Mouse (Mus musculus): ENCODE data around the gene Gm11627. TPM values are rescaled to one million over a fixed set of nuclear protein-coding genes. Genes with fewer than 3 reads are reported as not detected.
"Not testable (repeated sequence)": the region's sequence is repeated elsewhere in the genome, so short reads cannot be mapped to it uniquely, and the experiment has no call there.

The Gm11627 gene
- polyA plus RNA-seq, 1 experiment from 2014 or later = 9.1 TPM

DNA sequence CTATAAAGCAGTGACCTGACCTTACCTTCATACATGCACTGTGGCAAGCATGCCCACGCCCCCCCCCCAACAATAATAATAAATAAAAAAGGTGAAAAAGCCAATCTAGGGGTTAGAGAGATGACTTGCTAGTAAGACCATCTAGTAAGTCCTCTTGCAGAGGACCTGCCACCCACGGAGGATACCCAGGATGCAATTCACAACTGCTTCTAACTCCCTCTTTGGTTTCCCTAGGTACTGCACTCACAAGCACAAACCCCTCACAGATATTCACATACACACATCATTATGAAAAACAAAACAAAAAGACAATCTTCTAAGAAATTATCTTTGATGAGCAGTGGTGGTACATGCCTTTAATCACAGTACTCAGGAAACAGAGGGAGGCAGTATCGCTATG is 27.2 kb downstream of the Gm11627 start:
- Histone ChIP-seq H3K27ac (no peak overlapping the region), H3K36me3 (peaks cover 5% of the 10 kb centered on the region; the same call in 1 of the 2 replicates), H3K9me3 (no peaks in the 10 kb centered on the region), H3K4me2 (replicated peaks) (no peak overlapping the region), H3K4me1 (peaks cover 19% of the 10 kb centered on the region), H3K27me3 (no peaks in the 10 kb centered on the region), H3K4me3 (no peak overlapping the region), H3K9ac (no peak overlapping the region)
- 89% methylated on average over 3 of the region's 3 CpGs for WGBS
- no peak for ATAC-seq (ENCODE audit: low FRiP score, low read depth)

DNA sequence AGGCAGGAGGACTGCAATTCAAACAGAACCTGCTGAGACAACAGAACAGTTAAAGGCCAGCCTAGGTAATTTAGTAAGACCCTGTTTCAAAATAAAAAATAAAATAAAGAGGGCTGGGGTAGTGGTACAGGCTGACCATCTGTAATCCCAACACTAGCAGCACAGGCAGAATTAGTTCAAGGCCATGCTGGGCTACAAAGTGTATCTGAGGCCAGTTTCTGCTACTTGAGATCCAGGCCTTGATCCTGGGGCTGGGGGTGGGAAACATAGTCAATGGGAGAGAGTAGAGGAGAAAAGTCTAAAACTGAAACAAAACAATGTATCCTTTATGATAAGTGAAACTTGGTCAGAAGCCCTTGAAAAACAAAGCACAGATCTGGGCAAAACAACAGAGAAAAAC is 28.1 kb downstream of the Gm11627 start:
- Histone ChIP-seq H3K9ac (no peak overlapping the region), H3K27ac (no peak overlapping the region)
- ATAC-seq (ENCODE audit: low FRiP score, low read depth) = no peak

GRCm38 (mm10) chr11:102541471-102541870 is 37.8 kb downstream of the Gm11627 start:
- 89% methylated on average over 5 of the region's 5 CpGs for WGBS

More for the DNA sequence above, 28.1 kb downstream of the Gm11627 start:
- no peaks in the 10 kb centered on the region for H3K9me3 ChIP-seq
- H3K4me2 ChIP-seq (replicated peaks) = no peak overlapping the region
- H3K4me1 ChIP-seq = peaks cover 15% of the 10 kb centered on the region
- H3K4me3 ChIP-seq = no peak overlapping the region
- H3K27me3 ChIP-seq = no peaks in the 10 kb centered on the region
- peaks cover 5% of the 10 kb centered on the region; the same call in 1 of the 2 replicates for H3K36me3 ChIP-seq

DNA sequence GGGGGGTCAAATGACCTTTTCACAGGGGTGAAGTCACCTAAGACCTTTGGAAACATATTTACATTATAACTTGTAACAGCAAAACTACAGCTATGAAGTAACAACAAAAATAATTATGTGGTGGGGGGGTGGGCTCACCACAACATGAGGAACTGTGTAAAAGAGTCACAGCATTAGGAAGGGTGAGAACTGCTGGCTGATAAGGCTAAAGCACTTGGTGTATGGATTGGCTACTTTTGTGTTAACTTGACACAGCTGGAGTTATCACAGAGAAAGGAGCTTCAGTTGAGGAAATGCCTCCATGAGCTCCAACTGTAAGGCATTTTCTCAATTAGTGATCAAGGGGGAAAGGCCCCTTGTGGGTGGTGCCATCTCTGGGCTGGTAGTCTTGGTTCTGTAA is 39.0 kb downstream of the Gm11627 start:
- H3K9ac ChIP-seq; H3K27ac ChIP-seq; H3K4me2 ChIP-seq (replicated peaks); H3K27me3 ChIP-seq; ATAC-seq (ENCODE audit: low FRiP score, low read depth); H3K4me1 ChIP-seq; H3K4me3 ChIP-seq; H3K9me3 ChIP-seq: not testable (repeated sequence)
- peaks cover 23% of the 10 kb centered on the region for H3K36me3 ChIP-seq

More at GRCm38 (mm10) chr11:102541471-102541870, 37.8 kb downstream of the Gm11627 start:
- Histone ChIP-seq H3K4me1 (no peaks in the 10 kb centered on the region), H3K9ac (no peak overlapping the region), H3K4me2 (replicated peaks) (no peak overlapping the region), H3K36me3 (peaks cover 20% of the 10 kb centered on the region), H3K4me3 (no peak overlapping the region), H3K27ac (no peak overlapping the region), H3K9me3 (no peaks in the 10 kb centered on the region), H3K27me3 (no peaks in the 10 kb centered on the region)
- no peak for ATAC-seq (ENCODE audit: low FRiP score, low read depth)

GRCm38 (mm10) chr11:102539690-102540089 is 39.6 kb downstream of the Gm11627 start:
- no peak overlapping the region for H3K27ac ChIP-seq
- H3K4me2 ChIP-seq (replicated peaks) = no peak overlapping the region
- H3K9ac ChIP-seq = no peak overlapping the region
- WGBS = 76% methylated on average over 1 of the region's 1 CpGs
- peaks cover 23% of the 10 kb centered on the region for H3K36me3 ChIP-seq
- H3K27me3 ChIP-seq = no peaks in the 10 kb centered on the region
- no peak for ATAC-seq (ENCODE audit: low FRiP score, low read depth)
- H3K4me3 ChIP-seq = no peak overlapping the region
- no peaks in the 10 kb centered on the region for H3K4me1 ChIP-seq
- no peaks in the 10 kb centered on the region for H3K9me3 ChIP-seq

DNA sequence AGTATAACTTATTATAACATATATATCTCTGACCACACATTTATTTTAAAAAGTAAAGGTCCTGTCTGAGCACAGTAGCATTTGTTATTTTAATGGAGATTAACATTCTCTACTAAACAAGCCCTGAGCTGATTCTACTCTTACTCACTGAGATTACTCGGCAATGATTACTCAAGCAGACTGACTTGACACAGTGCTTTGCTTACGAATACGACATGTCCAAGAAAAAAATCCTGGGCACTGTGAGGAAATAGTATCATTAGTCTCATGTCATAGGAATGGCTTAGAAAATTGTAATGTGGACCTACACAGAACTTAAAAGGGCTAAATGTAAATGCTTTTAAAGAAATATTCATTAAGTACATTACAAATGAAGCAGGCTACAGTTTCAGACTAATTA is 43.1 kb downstream of the Gm11627 start:
- H3K4me1 ChIP-seq = no peaks in the 10 kb centered on the region
- no peaks in the 10 kb centered on the region for H3K27me3 ChIP-seq
- no peak overlapping the region for H3K4me2 ChIP-seq (replicated peaks)
- no peak overlapping the region for H3K9ac ChIP-seq
- ATAC-seq (ENCODE audit: low FRiP score, low read depth) = no peak
- 77% methylated on average over 3 of the region's 3 CpGs for WGBS
- peaks cover 19% of the 10 kb centered on the region for H3K36me3 ChIP-seq
- no peak overlapping the region for H3K27ac ChIP-seq
- no peak overlapping the region for H3K4me3 ChIP-seq
- no peaks in the 10 kb centered on the region for H3K9me3 ChIP-seq

DNA sequence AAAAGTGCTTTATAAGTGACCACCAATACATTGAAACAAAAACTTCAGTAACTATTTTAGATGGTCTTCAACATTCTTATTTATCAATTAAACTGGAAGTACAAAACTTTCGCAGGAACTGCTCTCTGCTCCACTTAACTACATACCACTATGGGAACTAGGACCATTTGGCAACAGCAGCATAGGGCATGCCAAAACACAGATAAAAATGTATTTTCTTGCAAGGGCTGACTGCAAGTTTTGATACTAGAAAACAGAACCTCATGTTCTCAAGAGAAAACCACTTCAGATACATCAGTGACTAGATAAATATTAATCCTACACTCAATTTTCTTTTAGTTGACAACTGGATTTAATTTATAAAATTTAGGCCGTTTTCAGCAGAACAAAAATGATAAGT is 45.2 kb downstream of the Gm11627 start:
- no peak overlapping the region for H3K4me3 ChIP-seq

GRCm38 (mm10) chr11:102531425-102531824 is 47.8 kb downstream of the Gm11627 start:
- H3K4me2 ChIP-seq (replicated peaks) = no peak overlapping the region
- peaks cover 9% of the 10 kb centered on the region for H3K36me3 ChIP-seq
- H3K27ac ChIP-seq = no peak overlapping the region
- 34% methylated on average over 5 of the region's 5 CpGs for WGBS
- no peak for ATAC-seq (ENCODE audit: low FRiP score, low read depth)
- no peaks in the 10 kb centered on the region for H3K4me1 ChIP-seq
- no peak overlapping the region for H3K9ac ChIP-seq
- no peak overlapping the region for H3K4me3 ChIP-seq
- H3K9me3 ChIP-seq = no peaks in the 10 kb centered on the region
- H3K27me3 ChIP-seq = no peaks in the 10 kb centered on the region

More for the DNA sequence above, 45.2 kb downstream of the Gm11627 start:
- no peaks in the 10 kb centered on the region for H3K9me3 ChIP-seq
- no peak overlapping the region for H3K4me2 ChIP-seq (replicated peaks)
- H3K27ac ChIP-seq = no peak overlapping the region
- H3K9ac ChIP-seq = no peak overlapping the region
- no peaks in the 10 kb centered on the region for H3K27me3 ChIP-seq
- H3K36me3 ChIP-seq = peaks cover 17% of the 10 kb centered on the region
- no peak for ATAC-seq (ENCODE audit: low FRiP score, low read depth)
- WGBS = 83% methylated on average over 2 of the region's 2 CpGs
- H3K4me1 ChIP-seq = no peaks in the 10 kb centered on the region

Other genes with a start within 250 kb of the Gm11627 start
- gene Slc4a1, start 213.3 kb downstream of the Gm11627 start, polyA plus RNA-seq (2015; fragmentation: Nextera tagmentation; extraction: Ambion mirVana) = 7.2 and 11.7 TPM in 2 replicates
- 1.3 and 1.4 TPM in 2 replicates for gene Rundc3a, start 186.1 kb downstream of the Gm11627 start, polyA plus RNA-seq (2015; fragmentation: Nextera tagmentation; extraction: Ambion mirVana)
- gene Slc25a39, start 171.5 kb downstream of the Gm11627 start, polyA plus RNA-seq (2015; fragmentation: Nextera tagmentation; extraction: Ambion mirVana) = 173 and 180 TPM in 2 replicates
- gene Grn, start 149.1 kb downstream of the Gm11627 start, polyA plus RNA-seq (2015; fragmentation: Nextera tagmentation; extraction: Ambion mirVana) = 141 and 149 TPM in 2 replicates
- 4.4 and 4.8 TPM in 2 replicates for gene Fam171a2, start 131.8 kb downstream of the Gm11627 start, polyA plus RNA-seq (2015; fragmentation: Nextera tagmentation; extraction: Ambion mirVana)
- gene Itga2b, start 109.3 kb downstream of the Gm11627 start, polyA plus RNA-seq (2015; fragmentation: Nextera tagmentation; extraction: Ambion mirVana) = 4.4 and 6.1 TPM in 2 replicates
- 80.0 and 81.0 TPM in 2 replicates for gene Gpatch8, start 23.1 kb downstream of the Gm11627 start, polyA plus RNA-seq (2015; fragmentation: Nextera tagmentation; extraction: Ambion mirVana)
- gene Fzd2, start 24.9 kb upstream of the Gm11627 start, polyA plus RNA-seq (2015; fragmentation: Nextera tagmentation; extraction: Ambion mirVana) = 67.7 and 71.6 TPM in 2 replicates
- 0.97 and 1.1 TPM in 2 replicates for gene Meioc, start 84.3 kb upstream of the Gm11627 start, polyA plus RNA-seq (2015; fragmentation: Nextera tagmentation; extraction: Ambion mirVana)
- 45.8 and 46.1 TPM in 2 replicates for gene Ccdc43, start 118.3 kb upstream of the Gm11627 start, polyA plus RNA-seq (2015; fragmentation: Nextera tagmentation; extraction: Ambion mirVana)
- 14.7 and 15.8 TPM in 2 replicates for gene Adam11, start 182.0 kb upstream of the Gm11627 start, polyA plus RNA-seq (2015; fragmentation: Nextera tagmentation; extraction: Ambion mirVana)
- 75.6 and 78.1 TPM in 2 replicates for gene Gjc1, start 240.2 kb upstream of the Gm11627 start, polyA plus RNA-seq (2015; fragmentation: Nextera tagmentation; extraction: Ambion mirVana)